Mouse (Mus musculus) CD4-positive, CD25-positive, alpha-beta regulatory T cell (primary cell): Measurements from ENCODE around the gene Nup214. TPM values are rescaled to one million over a fixed set of nuclear protein-coding genes. Genes with fewer than 3 reads are reported as not detected.

ENCODE experiments used
- polyA plus RNA-seq: library from polyadenylated mRNA; unstranded; fragments of 100-300 nt; shearing (Covaris generic); gene quantifications from one replicate; pipeline ENCODE4 v1.2.1, GENCODE M21; 2017

The Nup214 gene
- polyA plus RNA-seq, result 102 TPM

DNA sequence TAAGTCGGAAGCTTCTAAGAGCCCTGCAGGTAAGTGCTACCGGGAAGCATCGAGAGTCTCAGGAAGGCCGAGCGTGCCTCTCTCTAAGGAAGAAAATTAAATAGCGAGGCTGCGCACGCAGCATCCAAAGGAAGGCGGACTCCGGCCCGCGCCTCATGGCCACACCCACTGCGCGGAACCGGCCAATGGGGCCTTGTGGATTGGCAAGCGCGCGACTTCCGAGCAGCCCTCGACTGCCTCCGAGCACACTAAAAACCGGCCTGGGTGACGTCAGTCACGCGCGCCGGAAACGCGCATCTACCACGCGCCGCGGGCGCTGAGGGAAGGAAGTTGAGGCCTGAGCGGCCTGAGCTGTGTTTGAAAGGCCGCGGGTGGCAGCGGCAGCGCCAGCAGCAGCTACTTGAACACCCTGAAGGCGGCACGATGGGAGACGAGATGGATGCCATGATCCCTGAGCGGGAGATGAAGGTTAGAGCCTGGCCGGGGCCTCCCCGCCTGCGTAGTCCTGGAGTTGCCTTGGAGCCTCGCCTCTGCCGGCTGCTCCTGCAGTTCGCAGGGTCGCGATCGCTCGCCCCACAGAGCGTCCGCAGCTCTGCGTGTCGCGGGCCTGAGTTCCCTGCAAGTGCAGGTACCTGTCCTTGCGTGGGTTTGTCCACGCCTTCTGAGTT, at the start of gene Nup214:
Nup214 (plus strand) TSS at position 296 of the 668 bp plus-strand sequence.

DNA sequence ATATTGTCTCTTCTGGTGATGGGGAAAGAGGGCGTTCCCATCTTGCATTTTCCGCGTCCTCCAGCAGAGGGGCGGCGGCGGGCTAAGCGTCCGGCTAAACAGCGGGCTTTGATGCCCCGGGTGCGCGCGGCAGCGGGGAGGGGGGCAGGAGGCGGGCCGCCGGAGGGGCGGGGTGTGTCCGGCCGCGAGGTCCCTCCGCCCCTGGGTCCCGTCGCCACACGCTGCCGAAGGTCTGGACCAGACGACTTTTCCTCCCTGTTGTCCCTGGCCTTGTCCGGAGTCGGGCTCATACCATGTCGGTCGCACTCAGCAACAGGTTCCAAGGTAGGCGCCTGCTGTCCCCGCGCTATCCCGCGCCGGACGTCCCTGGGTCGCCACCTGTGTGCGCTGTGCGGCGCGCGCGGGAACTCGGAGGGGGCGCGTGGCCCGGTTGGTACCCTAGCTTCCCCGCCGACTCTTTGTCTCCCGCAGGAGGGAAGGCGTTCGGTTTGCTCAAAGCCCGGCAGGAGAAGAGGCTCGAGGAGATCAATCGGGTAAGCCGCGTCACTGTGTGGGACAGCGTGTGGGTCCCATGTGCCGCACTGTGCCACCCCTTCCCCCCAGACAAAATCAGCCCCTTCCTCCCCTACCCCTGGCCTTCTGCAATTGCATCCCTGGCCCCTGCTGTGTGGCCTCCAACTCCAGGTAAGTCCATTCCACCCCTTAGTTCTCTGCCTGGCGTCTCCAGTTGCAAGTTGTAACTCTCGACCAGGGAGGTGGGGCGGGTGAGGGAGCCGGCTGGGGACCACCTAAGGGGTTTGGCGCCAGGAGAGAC, 24.0 kb upstream of the Nup214 start, which contains the start of gene Aif1l:
Aif1l (plus strand) TSS at position 82 of the 814 bp plus-strand sequence.

DNA sequence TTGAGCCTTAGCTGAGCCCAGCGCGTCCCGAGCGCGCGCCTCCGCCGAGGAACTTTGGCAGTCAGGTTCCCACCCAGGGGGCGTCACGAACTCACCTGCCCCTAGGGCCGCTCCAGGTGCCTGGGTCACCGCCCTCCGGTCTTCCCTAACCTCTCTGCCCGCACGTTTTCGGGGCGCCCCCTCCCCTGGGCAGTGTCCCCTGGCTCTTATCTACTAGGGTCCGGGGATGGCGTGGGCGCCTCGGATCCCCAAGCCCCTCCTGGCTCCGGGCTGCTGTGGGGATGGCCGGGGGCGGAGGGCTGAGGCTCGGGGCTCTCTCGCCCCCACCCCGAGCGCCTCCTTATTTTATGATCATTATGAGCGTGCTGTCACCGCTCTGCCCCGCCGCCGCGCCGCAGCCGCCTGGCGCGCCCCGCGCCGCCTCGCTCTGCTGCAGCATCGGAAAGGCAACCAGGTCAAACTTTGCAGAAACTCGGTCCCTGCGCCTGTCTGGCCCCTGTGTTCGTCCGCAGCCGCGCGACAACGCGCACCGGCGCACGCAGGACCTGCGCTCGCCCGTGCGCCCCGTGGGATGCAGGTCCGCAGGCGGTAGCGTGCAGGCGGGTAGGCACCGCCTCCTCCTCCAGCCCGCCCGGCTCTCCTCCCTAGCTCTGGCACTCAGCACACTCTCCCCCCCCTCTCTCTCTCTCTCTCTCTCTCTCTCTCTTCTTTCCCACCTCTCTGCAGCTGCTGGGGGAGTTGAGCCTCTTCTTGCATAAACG, 110.1 kb downstream of the Nup214 start, which contains the start of gene Fam78a:
Fam78a (minus strand) TSS at position 747 of the 761 bp plus-strand sequence.

GRCm38 (mm10) chr2:32095351-32096121, 121.3 kb downstream of the Nup214 start, which contains the start of gene Plpp7:
Gene Plpp7, plus strand, starts transcription at chr2:32095528.

Other genes with a start within 250 kb of the Nup214 start
- gene Qrfp, start 163.9 kb upstream of the Nup214 start, polyA plus RNA-seq, result 0.18 TPM
- 1.1 TPM for gene Fibcd1, start 128.4 kb upstream of the Nup214 start, polyA plus RNA-seq
- 0.04 TPM for gene Lamc3, start 87.1 kb upstream of the Nup214 start, polyA plus RNA-seq
- 0.17 TPM for gene Aif1l, start 24.3 kb upstream of the Nup214 start, polyA plus RNA-seq
- gene Fam78a, start 110.4 kb downstream of the Nup214 start, polyA plus RNA-seq, result 39.8 TPM
- not detected for gene Plpp7, start 121.1 kb downstream of the Nup214 start, polyA plus RNA-seq
- gene Prrc2b, start 176.6 kb downstream of the Nup214 start, polyA plus RNA-seq, result 47.4 TPM